Mouse (Mus musculus) CD4-positive, CD25-positive, alpha-beta regulatory T cell, adult 4 months (primary cell): ENCODE measurements around the gene Zfp60. TPM values are rescaled to one million over a fixed set of nuclear protein-coding genes. Genes with fewer than 3 reads are reported as not detected.
A peak's percentile ranks its signal among the peaks of the same experiment; 100 is the strongest.

ENCODE experiments used
- ATAC-seq: one replicate; pipeline ENCODE4 v1.8.0; 2017
- polyA plus RNA-seq, 2 experiments: library from polyadenylated mRNA; unstranded; fragments of 100-300 nt; shearing (Covaris generic); gene quantifications; one replicate each; pipeline ENCODE4 v1.2.1; 2017

Zfp60 gene
- polyA plus RNA-seq: 10 to 100 TPM; 11.7 to 19.1 TPM

GRCm38 (mm10) chr7:27731281-27731883, at the start of gene Zfp60:
Gene Zfp60 (plus strand): TSS chr7:27731389.
- peak; percentile 95 for ATAC-seq

- ATAC-seq: no peak
Measured at GRCm38 (mm10) chr7:27683218-27683617, 48.0 kb upstream of the Zfp60 start.

GRCm38 (mm10) chr7:27685220-27685619, 46.0 kb upstream of the Zfp60 start:
- no peak for ATAC-seq

- no peak for ATAC-seq
Measured at GRCm38 (mm10) chr7:27685681-27686080, 45.5 kb upstream of the Zfp60 start.

- ATAC-seq: no peak
Measured at GRCm38 (mm10) chr7:27687043-27687442, 44.1 kb upstream of the Zfp60 start.

- ATAC-seq: no peak
Measured at GRCm38 (mm10) chr7:27687836-27688235, 43.4 kb upstream of the Zfp60 start.

GRCm38 (mm10) chr7:27688246-27688788, 42.9 kb upstream of the Zfp60 start:
- no peak for ATAC-seq

- peak; percentile 98 for ATAC-seq
Measured at GRCm38 (mm10) chr7:27688815-27689612, 42.2 kb upstream of the Zfp60 start, which contains the start of gene Zfp607b. Gene Zfp607b (plus strand): TSS chr7:27689340.

GRCm38 (mm10) chr7:27691076-27691475, 40.1 kb upstream of the Zfp60 start:
- no peak for ATAC-seq

GRCm38 (mm10) chr7:27696711-27697110, 34.5 kb upstream of the Zfp60 start:
- no peak for ATAC-seq

GRCm38 (mm10) chr7:27710402-27710801, 20.8 kb upstream of the Zfp60 start:
- no peak for ATAC-seq

GRCm38 (mm10) chr7:27721951-27722350, 9.2 kb upstream of the Zfp60 start:
- no peak for ATAC-seq

GRCm38 (mm10) chr7:27725566-27726538, 5.3 kb upstream of the Zfp60 start:
- ATAC-seq: peak; percentile 79

- ATAC-seq: no peak
Measured at GRCm38 (mm10) chr7:27727471-27727870, 3.7 kb upstream of the Zfp60 start.

GRCm38 (mm10) chr7:27731946-27732345, 757 bp downstream of the Zfp60 start:
- no peak for ATAC-seq

GRCm38 (mm10) chr7:27732508-27732907, 1.3 kb downstream of the Zfp60 start:
- no peak for ATAC-seq

GRCm38 (mm10) chr7:27735457-27735856, 4.3 kb downstream of the Zfp60 start:
- ATAC-seq: no peak

- ATAC-seq: no peak
Measured at GRCm38 (mm10) chr7:27756351-27757047, 25.3 kb downstream of the Zfp60 start.

GRCm38 (mm10) chr7:27757048-27757375, 25.8 kb downstream of the Zfp60 start:
- no peak for ATAC-seq

- ATAC-seq: no peak
Measured at GRCm38 (mm10) chr7:27765176-27765886, 34.1 kb downstream of the Zfp60 start.

- no peak for ATAC-seq
Measured at GRCm38 (mm10) chr7:27789306-27789705, 58.1 kb downstream of the Zfp60 start.
